Mouse (Mus musculus) E14TG2a.4 (cell line): ENCODE measurements around the gene Adh1.

Experiments
- H3K27me3 ChIP-seq: 2 replicates; pipeline ENCODE4 v1.6.1; 2014; ENCODE audit warnings: low read length, control low read depth; ENCODE audit not compliant: insufficient read depth
- H3K36me3 ChIP-seq: 2 replicates; pipeline ENCODE4 v1.6.1; 2014; ENCODE audit warnings: low read length, control low read depth; ENCODE audit not compliant: insufficient read depth
- H3K4me1 ChIP-seq: replicated peaks from 2 replicates; pipeline ENCODE4 v1.6.1; 2014; ENCODE audit warnings: low read depth, low read length, control low read depth
- H3K4me3 ChIP-seq: replicated peaks from 2 replicates; pipeline ENCODE4 v1.5.1; 2014; ENCODE audit warnings: mild to moderate bottlenecking, low read length
- H3K9me3 ChIP-seq: 2 replicates; pipeline ENCODE4 v1.6.1; 2014; ENCODE audit warnings: low read length, control low read depth
- CTCF ChIP-seq: conservative IDR thresholded peaks from 2 replicates; pipeline ENCODE4 v1.5.1; 2014; ENCODE audit warnings: low read length
- NANOG ChIP-seq: IDR thresholded peaks from 2 replicates; pipeline ENCODE4 v1.6.1; 2014; ENCODE audit warnings: borderline replicate concordance, low read length, mixed read lengths
- POU5F1 ChIP-seq: IDR thresholded peaks from 2 replicates; pipeline ENCODE4 v1.6.1; 2014; ENCODE audit warnings: low read length, borderline replicate concordance

Gene Adh1

DNA sequence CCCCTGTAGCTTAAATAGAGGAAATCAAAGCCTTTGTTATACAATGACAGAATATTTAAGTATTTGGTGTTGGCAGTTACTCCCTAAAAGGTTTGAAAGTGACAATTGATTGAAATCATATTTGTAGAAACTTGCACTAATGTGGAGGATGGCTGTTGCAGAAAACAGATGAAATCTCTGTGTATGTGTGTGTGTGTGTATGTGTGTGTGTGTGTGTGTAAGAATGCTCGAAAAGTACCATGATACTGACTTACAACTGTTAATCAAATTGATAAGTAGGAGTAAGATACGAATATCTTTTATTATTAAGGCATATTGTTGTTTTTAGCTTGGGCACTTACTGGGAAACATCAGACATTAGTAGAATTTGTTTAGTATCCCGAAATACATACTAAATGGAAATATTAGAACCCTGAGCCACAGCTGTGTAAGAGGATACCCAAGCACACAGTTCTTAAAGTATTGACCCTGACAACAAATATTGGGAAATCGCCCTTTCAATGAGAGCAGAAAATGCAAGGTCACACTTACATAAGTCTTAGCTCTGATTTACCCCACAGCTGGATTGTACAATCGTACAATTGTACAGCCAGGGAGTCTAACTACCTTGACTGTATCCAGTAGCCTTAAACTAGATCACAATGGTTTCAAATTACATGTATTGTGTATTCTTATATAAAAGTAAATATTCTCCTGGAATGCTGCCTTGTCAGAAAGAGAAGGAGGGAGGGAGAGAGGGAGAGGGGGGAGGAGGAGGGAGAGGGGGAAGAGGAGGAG lies 2.6 kb downstream of the Adh1 start:
- Histone ChIP-seq H3K4me1 (no peaks in the 10 kb centered on the region), H3K27me3 (no peaks in the 10 kb centered on the region), H3K36me3 (no peaks in the 10 kb centered on the region), H3K4me3 (no peak overlapping the region), H3K9me3 (no peaks in the 10 kb centered on the region)
- TF ChIP-seq CTCF (no peak), NANOG (no peak), POU5F1 (no peak)

DNA sequence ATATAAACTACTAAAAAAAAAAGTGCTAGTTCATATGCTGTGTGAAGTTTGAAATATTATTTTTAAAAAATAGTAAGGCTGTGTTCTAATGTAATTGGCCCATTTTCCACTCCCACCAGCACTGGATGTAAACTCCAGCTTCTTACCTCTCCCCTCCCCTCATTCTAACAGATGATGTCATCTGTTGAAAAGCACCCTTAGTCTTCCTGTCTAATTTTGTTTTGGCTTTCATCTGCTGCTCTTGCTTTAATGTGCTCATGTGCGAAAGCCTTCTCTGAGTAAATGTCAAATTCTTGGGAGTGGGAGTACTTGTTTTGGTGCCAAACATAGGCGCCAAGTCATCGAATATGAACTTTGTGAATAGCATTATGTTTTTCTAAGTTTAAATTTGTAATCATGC lies 3.9 kb downstream of the Adh1 start:
- Histone ChIP-seq H3K4me1 (no peaks in the 10 kb centered on the region), H3K36me3 (no peaks in the 10 kb centered on the region), H3K4me3 (no peak overlapping the region), H3K9me3 (no peaks in the 10 kb centered on the region), H3K27me3 (no peaks in the 10 kb centered on the region)
- no peak for TF ChIP-seq NANOG

DNA sequence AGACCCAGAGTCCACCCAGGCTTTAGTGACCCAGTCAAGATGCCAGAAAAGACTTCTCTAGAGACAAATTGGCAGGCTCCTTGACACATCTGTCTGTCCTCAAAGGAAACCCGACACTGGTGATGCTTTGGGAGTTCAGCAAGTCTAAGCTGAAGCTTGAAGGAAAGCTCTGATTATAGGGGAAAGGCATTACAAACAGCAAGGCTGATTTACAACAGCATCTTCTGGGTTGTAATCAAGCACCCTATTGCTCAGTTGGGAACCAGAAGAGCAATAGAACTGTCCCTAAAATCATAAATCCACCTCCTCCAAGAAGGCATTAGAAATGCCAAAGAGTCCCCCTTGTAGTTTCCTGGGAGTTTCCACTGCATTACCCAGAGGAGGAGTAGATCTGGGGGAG lies 9.7 kb downstream of the Adh1 start:
- no peaks in the 10 kb centered on the region for H3K9me3 ChIP-seq
- no peak overlapping the region for H3K4me3 ChIP-seq
- peaks cover 6% of the 10 kb centered on the region; the same call in 1 of the 2 replicates for H3K4me1 ChIP-seq
- 0 out of 2 replicates have a peak, but pooled peaks cover 3% of the 10 kb centered on the region for H3K27me3 ChIP-seq
- no peaks in the 10 kb centered on the region for H3K36me3 ChIP-seq
- TF ChIP-seq NANOG (no peak), CTCF (no peak), POU5F1 (no peak)

DNA sequence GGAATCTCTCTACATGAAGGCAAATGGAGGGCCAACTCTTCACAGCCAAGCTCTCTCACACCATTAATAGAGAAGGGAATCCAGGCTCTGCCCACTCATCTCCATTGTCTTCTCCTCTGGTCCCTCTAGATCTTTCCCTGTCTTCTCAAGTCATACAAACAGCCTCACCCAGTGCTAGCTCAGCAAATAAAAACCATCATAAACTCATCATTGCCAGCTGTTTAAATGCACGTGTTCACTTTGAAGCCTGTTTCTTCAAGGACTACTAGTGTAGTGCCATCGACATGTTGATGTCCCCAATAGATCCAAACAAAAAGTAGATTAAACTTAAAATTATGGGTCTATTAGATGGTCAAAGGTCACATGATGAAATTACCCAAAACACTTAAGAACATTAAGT lies 10.5 kb downstream of the Adh1 start:
- Histone ChIP-seq H3K9me3 (no peaks in the 10 kb centered on the region), H3K27me3 (0 out of 2 replicates have a peak, but pooled peaks cover 3% of the 10 kb centered on the region), H3K4me3 (no peak overlapping the region), H3K36me3 (no peaks in the 10 kb centered on the region), H3K4me1 (peaks cover 6% of the 10 kb centered on the region; the same call in 1 of the 2 replicates)
- TF ChIP-seq NANOG (no peak), POU5F1 (no peak), CTCF (no peak)

DNA sequence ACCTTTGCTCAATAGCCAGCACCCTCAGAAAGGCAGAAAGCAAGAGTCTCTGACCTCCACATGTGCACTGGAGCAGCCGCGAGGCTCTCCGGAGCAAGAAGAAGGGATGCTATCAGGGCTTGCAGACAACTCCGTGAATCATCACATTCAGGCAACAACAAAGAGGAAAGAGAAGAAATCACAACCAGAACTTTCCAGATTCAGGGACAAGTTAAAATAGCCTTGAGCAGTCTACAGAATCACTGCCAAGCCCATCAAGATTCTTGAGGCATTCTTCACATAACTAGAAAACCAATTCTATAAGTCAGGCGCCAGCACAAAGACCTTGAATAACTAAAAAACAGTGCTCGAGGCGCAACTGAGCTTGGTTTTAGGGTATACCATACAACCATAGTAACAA lies 12.3 kb downstream of the Adh1 start:
- no peak overlapping the region for H3K4me3 ChIP-seq
- H3K9me3 ChIP-seq, result no peaks in the 10 kb centered on the region
- no peaks in the 10 kb centered on the region for H3K36me3 ChIP-seq
- 0 out of 2 replicates have a peak, but pooled peaks cover 3% of the 10 kb centered on the region for H3K27me3 ChIP-seq
- peaks cover 6% of the 10 kb centered on the region; the same call in 1 of the 2 replicates for H3K4me1 ChIP-seq
- TF ChIP-seq NANOG (no peak; the same call in 1 of the 2 replicates), CTCF (no peak), POU5F1 (no peak)

DNA sequence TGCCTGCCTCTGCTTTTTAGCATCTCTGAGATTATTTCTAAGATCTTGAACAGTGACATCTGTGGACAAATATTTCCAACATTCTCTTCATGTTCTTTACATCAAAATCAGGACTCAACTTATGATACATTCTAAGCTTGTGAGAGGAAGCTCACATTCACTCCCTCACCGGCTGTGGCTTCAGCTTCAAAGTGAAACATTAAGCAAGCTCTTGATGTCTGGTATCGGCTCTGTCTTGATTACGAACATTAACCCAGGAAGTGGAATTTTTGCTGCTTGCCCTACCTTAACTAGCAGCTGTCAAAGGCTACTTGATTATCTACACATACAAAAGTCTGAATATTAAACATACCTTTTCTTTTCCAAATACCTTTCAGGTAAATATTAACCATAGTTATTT lies 14.3 kb downstream of the Adh1 start:
- no peak overlapping the region for H3K4me3 ChIP-seq
- H3K36me3 ChIP-seq, result no peaks in the 10 kb centered on the region
- no peaks in the 10 kb centered on the region for H3K9me3 ChIP-seq
- 0 out of 2 replicates have a peak, but pooled peaks cover 3% of the 10 kb centered on the region for H3K27me3 ChIP-seq
- peaks cover 6% of the 10 kb centered on the region; the same call in 1 of the 2 replicates for H3K4me1 ChIP-seq
- TF ChIP-seq CTCF (no peak), POU5F1 (no peak), NANOG (no peak)

DNA sequence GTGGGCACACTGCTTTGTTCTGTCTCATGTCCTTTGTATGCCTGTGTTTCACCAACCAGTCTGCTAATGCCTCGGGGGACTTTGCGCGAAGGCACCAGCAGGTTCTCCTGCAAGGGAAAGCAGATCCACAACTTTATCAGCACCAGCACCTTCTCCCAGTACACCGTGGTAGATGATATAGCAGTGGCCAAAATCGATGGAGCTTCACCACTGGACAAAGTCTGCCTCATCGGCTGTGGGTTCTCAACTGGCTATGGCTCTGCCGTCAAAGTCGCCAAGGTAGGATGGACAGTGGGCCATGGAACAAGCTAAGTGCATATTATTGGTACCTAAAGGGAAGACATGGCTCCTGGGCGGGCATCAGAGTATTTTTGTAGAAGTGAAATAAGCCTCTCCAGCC lies 21.8 kb downstream of the Adh1 start:
- H3K36me3 ChIP-seq, result no peaks in the 10 kb centered on the region
- TF ChIP-seq POU5F1, result no peak
- no peak for TF ChIP-seq CTCF
- no peak for TF ChIP-seq NANOG
- no peak overlapping the region for H3K4me3 ChIP-seq

DNA sequence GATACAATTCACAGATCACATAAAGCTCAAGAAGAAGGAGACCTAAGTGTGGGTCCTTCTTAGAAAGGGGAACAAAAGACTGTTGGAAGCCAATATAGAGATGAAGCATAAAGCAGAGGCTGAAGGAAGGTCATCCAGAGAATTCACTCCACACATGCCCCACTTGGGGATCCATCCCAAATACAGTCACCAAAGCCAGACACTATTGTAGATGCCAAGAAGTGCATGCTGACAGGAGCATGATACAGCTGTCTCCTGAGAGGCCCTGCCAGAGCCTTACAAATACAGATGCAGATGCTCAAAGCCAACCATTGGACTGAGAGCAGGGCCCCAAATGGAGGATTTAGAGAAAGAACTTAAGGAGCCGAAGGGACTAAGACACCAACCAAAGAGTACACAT lies 23.0 kb downstream of the Adh1 start:
- no peak for TF ChIP-seq NANOG
- no peak for TF ChIP-seq POU5F1
- no peak for TF ChIP-seq CTCF
- no peak overlapping the region for H3K4me3 ChIP-seq

More for the DNA sequence above, 21.8 kb downstream of the Adh1 start:
- no peaks in the 10 kb centered on the region; the same call in 1 of the 2 replicates for H3K4me1 ChIP-seq
- no peaks in the 10 kb centered on the region for H3K9me3 ChIP-seq
- no peaks in the 10 kb centered on the region for H3K27me3 ChIP-seq

More for the DNA sequence above, 23.0 kb downstream of the Adh1 start:
- Histone ChIP-seq H3K4me1 (no peaks in the 10 kb centered on the region; the same call in 1 of the 2 replicates), H3K27me3 (no peaks in the 10 kb centered on the region), H3K9me3 (no peaks in the 10 kb centered on the region), H3K36me3 (no peaks in the 10 kb centered on the region)
